Mouse (Mus musculus) adrenal gland, postnatal 10 days (tissue): ENCODE results near the gene Iah1. TPM values are rescaled to one million over a fixed set of nuclear protein-coding genes. Genes with fewer than 3 reads are reported as not detected.

Experiments used
- DNase-seq: peaks from one replicate; pipeline ENCODE4 v3.0.0; 2021; ENCODE audit warnings: mixed read lengths
- long read RNA-seq, 2 experiments: library from polyadenylated mRNA; stranded (forward); transcript quantifications; one replicate each; pipeline ENCODE4 v2.0.0; 2021
- total RNA-seq, 2 experiments: library from RNA; stranded (reverse); gene quantifications; 2 replicates each; pipeline ENCODE4 v1.2.3; 2021

Iah1 gene
- total RNA-seq, result 10 to 100 TPM; 73.4 to 86.9 TPM
- long read RNA-seq, experiment 1, transcript Iah1-201 (6 exons, 1,141 nt), result major isoform, 125 of 161 reads
- long read RNA-seq, experiment 1, partial matches to known transcripts, result 5 of 161 reads
- long read RNA-seq, experiment 1, other reads (novel, unspliced or antisense), result 28 of 161 reads
- long read RNA-seq, experiment 2, transcript Iah1-201 (6 exons, 1,141 nt), result major isoform, 66 of 77 reads
- long read RNA-seq, experiment 2, partial matches to known transcripts, result 1 of 77 reads
- long read RNA-seq, experiment 2, other reads (novel, unspliced or antisense), result 8 of 77 reads

DNA sequence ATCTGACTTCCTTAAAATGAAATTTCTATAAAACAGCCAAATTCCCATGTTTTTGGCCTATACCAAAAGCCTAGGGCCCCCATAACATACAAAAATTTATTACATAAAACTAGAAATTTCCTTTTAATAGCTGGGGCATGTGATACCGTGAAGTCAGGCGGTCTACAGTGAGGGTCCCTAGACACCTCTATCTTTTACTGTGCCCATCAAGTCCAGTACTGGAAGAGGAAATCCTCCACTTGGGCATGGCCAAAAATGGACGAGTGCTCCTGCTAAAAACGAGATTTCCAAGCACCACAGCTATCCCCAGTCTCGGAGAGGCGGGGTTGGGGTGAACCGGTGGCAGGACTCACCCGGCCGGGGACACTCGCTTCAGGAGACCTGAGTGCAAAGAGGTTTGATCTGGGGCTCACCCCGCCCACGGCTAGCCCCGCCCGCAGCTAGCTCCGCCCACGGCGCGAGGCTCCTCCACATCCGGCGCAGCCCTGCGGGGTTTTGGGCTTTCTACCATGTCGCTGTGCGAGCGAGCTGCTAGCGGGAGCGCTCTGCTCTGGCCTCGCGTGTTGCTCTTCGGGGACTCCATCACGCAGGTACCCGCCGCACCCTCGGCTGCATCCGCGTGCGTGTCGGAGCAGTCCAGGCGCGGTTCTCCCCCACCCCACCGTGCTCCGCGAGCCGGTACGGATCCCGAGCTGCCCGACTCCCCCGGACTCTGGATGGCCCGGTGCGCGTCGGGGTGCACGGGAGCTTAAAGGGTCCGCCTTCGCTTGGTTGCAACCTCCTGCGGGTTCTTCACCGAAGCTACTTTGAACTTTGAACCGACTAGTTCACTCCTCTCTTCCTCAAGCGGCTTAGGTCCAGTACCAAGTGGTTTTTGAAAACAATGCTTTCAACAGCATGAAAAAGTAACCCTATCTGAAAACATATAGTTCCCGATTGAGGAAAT is at the start of gene Iah1:
Iah1 (plus strand) TSS at position 467 of the 946 bp plus-strand sequence.
- DNase-seq, result peak; percentile 93

DNA sequence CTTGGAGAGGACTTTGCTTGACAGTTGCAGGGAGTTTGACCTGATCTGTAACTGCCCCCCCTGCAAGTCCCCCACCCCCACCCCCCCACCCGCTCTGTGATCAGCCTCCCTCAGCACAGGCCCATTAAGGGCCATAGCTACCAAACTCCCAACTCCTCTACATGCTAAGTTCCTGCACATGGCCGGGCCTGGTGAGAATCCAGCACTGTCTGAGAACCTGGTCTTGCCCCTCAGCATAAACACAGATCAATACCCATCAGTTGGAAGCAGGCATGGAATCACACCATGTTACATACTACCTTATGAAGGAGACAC is 49.4 kb upstream of the Iah1 start:
- no peak for DNase-seq

DNA sequence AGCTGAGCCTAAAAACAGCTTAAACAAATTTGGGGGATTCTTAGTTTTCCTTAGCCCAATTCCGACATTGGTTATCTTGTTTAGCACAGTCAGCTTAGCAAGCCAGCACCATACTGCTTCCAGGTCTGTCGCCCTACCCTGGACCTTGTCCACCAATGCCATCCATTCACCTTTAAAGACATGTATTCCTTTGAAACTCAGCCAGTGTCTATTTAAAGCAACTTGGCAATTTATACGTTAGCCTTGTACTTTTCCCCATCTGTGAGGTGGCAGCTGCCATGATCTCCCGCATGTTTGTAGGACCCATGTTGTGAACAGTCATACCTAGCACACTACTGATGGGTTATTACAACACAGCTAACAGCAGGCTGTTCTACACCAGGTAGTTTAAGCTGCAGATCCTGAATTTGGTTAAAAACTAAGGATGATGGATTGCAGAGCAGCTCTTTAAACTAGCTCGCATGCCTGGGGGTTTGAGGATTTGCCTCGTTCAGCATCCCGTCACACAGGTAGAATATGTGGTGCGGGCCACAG is 48.0 kb upstream of the Iah1 start:
- no peak for DNase-seq

DNA sequence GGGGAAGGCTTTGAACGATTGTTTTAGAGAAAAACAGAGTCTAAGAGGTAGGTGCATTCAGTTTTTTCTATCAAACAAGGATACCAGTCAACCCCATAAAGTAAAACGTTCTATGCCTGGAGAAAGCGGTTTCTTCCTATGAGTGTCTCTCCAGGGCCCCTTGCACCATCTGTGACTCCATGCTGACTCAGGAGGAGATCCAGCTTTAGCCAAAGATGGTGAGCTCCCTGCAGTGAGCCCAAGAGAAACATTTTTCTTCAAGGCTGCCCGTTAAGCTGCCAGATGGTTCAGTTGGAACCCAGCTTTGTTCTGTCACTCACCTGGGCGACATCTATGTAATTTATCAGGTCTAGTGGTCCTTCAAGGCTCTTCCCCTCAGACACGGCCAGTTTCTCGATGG is 41.7 kb upstream of the Iah1 start:
- no peak for DNase-seq

DNA sequence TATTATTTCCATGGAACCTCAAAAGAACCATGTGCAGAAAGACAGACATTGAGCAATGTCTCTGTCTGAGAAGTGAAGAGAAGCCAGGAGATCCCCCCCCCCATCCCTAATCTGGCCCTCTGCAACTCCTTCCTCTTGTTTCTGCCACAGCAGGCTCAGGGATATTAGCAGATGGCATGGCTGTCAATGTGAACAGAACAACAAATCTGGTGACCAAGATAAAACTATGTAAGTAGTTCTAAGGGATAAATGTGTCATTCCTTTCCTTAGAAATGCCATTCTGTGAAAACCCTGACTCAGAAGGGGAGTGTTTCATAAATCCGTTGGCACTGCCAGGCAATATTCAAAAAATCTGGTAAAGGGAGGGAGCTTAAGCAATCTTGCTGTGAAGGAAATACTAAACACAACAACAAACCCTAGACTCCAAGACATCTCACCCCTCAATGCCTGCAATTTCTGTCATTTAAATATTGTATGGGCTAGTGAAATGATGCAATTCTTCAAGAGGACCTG is 38.8 kb upstream of the Iah1 start:
- no peak for DNase-seq

DNA sequence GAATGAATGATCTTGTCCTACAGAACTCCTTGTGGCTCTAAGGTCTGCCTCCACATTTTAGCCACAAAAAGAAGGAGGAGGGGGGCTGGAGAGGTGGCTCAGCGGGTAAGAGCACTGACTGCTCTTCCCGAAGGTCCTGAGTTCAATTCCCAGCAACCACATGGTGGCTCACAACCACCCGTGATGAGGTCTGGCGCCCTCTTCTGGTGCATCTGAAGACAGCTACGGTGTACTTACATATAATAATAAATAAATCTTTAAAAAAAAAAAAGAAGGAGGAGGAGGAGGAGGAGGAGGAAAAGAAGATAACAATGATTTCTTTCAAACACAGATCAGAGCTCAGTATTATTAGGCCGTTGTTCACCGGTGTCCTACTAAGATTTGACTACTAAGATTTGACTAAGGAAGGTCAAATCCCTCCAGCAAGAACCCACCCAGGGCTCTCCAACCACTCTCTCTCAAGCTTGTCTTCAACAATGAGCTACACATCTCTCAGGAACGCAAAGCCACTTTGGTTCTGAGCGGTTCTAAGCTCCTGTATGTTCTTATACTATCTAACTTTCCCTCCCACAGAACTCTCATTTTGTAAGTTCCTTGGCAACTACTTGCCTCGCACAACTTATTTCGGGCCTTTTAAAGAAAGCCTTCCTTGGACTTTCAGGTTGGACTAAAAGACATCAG is 31.3 kb upstream of the Iah1 start, which contains the start of gene Cpsf3:
Cpsf3 (plus strand) TSS at position 631 of the 681 bp plus-strand sequence.
- DNase-seq, result no peak

DNA sequence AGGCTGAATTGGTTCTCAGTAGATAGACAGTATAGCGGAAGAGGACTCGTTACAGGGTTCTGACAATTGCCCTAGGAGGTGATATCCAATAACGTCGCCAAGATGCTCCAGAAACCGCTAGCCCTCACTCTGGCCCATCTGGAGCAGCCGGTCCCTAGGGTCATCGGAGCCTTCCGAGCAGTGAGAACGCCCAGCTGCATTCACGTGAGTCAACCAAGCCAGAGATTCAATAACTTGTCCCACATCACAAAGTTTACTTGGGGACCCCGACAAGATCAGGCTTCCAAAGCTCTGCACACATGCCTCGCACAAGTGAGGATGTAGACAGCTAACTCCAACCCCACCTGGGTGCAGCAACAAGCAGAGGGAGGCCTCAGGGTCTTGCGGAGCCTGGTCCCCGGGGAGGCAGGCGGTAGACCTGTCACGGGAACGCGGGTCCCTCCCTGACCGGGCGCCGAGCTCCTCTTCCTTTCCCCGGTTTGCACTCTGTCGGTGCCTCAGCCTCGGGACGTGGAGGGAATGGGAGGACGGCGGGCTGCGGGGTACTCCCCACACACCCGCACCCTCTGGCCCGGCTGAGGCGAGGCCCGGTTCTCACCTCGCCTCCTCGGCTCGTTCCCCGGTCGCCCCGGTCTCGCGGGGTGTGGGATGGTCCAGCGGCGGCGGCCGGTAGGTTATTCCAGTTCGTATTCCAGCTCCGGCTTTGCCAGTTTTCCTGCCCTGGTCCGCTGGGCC is 30.5 kb upstream of the Iah1 start:
- no peak for DNase-seq

DNA sequence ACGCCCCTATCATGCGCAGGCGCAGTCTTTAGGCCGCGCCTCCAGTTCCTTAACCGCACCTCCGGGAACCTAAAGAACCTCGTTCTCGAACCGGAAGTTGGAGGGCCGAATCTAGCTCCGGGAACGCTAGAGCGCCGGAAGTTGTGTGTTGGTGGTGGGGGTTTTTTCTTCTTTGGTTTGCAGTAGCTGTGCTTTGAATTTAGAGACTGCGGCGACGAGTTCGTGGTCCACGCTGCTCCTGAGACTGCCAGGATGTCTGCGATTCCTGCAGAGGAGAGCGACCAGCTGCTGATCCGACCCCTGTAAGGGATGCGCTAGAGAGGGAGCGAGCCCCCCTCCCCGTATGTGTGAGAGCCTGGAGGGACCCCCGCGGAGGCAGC is 30.0 kb upstream of the Iah1 start, which contains the start of gene Itgb1bp1:
Itgb1bp1 (minus strand) TSS at position 42 of the 380 bp plus-strand sequence.
- DNase-seq, result peak; percentile 100

DNA sequence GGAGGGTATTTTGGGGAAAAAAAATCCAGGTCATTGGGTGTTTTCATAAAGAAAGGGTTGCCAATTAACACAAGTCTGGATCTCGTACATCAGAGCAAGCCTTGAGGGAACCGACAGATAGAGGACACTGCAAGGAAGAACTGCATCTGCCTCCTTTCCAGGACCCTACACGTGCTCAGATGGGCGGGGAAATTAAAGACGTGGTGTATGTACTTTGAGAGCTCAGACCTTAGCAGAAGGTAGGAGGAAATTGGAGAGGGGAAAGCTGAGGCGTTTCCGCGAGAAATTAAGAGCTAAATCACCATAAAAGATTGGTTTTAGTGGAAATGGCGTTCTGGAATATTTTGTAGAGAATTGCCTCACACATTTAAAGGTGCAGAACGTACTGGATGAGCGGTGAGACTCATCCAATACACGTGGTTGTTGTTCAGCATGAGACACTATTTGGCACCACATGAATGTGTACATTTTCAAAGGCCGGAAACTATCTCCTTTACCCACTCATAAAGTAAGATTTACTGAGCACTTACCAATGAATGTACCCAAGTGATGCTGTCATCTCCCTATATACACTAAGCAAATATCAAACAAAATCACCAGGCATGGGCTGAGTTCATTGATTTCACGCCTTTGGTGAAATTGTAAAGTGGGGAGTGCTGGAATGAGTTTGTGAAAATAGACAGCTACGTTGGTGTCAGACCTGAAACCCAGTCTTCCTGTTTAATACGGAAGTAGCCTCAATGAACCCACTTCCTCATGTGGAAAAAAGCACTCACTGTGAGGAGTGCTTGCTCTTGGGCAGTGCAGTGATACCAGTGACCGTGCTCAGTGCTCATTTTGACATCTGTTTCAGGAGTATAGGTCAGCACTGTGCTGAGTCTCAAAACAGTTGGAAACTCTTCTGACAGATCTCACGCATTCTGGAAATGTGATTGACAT is 29.2 kb upstream of the Iah1 start:
- no peak for DNase-seq

DNA sequence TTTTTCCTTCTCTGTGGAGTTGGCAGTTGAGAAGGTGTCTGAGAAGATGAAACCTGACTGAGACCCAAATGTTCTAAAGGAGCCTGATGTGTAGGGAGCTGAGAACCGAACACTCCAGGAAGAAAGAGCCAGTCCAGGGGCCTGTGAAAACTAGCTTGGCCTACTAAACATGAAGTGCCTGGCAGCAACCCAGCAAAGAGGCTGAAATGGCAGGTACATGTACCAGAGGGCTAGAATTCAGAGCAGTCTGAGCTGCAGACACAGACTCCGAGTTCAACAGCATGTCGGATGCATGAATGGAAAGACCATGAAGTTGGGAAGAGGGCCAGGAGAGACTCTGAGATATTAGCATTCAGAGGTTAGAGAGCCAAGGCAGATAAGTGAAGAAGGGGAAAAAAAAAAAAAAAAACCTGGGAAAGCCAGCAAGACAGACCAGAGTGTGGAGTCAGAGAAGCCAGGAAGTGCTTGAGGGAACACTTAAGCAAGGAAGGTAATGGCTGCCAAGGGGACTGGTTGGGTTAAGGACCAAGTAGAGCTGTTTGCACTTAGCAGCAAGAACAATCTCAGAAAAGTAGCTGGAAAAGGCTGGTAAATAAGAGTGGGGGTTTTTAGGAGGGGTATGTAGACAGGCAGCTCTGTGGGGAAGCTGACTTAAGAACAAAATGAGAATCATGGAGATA is 27.3 kb upstream of the Iah1 start:
- DNase-seq, result no peak

DNA sequence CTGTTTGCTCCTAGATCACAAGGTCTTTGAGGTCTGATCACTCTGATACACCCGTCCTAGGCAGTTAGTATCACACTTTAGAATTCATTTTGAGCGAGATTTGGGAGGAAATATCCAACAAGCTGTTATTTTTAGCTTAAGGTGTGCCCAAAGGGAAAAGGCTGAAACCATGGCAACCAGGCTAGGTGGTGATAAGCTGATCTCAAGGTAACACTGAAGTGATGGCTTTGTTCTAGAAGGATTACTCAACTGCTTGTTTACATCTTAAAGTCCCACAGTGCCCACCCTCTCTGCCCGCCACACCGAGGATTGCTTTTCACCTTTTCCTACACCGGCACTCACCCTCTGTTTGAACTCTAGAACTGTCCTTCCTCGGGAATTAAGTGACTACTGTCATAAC is 26.5 kb upstream of the Iah1 start:
- no peak for DNase-seq

DNA sequence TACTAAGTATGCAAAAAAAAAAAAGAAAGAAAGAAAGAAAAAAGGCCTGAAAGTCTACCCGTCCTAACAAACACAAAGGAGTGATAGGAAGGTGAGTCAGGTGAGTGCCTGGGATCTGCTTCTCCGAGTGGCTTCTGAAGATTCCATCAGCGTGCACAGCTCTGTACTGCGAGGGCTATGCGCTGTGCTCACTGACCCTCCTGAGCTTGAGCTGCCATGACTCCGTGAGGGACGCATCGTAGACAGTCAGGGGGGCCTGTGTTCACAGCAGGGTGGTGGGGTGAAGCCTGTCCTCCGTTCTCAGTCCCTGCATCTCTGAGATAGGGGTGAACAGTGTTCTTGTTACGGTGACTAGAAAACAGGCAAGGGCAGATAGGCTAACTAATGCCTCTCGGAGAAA is 17.3 kb upstream of the Iah1 start:
- DNase-seq, result no peak

DNA sequence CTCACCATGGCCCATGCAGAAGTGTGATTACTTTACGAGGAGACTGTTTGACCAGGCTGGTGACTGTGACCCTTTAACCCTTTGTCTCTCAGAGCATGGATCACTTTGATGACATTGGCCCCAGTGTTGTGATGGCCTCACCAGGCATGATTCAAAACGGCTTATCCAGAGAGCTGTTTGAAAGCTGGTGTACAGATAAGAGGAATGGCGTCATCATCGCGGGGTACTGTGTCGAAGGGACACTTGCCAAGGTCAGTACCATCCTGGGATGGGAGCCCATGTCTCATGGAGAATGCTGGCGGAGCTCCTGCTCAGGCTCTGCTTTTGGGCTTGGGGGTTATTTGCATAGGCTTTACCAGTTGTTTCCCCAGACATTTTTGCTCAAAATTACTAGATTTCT is 14.9 kb upstream of the Iah1 start:
- peak; percentile 76 for DNase-seq

DNA sequence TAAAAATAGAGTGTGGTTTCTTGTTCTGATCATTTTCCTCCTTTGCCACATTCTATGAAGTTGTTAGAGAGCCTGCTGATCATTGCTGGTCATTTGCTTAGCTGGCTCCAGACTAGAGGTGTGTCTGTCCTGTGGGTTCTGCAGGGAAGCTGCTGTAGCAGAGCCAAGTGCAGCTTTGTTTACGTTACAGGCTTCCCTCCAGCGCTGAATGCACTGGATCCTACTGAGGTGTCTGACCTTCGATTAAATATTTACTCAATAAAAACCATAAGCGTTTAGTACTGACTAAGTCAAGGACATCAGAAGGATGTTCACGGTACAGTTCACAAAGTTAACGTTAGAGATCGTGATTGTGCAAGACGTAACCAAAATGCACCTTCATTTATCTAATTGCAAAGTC is 14.3 kb upstream of the Iah1 start:
- DNase-seq, result no peak

DNA sequence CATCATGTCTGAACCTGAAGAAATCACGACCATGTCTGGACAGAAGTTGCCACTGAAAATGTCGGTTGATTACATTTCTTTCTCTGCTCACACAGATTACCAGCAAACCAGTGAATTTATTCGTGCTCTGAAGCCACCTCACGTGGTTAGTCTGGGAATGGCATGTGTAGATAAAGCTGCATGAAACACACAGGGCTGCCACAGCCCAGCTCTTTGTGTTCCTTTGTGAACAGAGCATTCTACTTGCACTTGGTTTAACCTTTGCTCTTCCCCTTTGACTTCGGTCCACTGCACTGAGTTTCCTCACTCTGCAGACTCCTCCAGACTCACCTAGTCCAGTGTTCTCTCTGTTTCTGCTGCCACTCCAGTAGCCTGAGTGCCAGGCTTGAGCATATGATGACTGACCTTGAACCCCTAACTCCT is 13.8 kb upstream of the Iah1 start:
- no peak for DNase-seq

DNA sequence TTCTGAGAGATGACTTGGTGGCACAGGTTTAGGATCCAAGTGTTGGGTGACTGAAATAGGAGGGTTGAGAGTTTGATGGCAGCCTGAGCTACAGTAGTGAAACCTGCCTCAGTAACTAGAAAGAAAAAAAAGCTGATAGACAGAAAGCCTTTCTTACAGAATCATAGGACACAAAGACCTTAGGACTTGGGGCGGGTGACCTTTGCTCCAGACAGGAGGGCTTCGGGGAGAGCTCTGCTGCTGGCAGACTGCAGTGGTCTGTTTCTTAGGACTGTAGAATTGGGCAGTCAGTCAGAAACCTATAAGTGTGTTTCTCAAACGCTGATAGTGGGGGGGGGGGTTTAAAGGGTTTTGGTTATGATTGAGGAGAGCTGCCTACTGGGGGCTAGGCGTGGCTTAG is 10.4 kb upstream of the Iah1 start:
- peak; percentile 27 for DNase-seq

DNA sequence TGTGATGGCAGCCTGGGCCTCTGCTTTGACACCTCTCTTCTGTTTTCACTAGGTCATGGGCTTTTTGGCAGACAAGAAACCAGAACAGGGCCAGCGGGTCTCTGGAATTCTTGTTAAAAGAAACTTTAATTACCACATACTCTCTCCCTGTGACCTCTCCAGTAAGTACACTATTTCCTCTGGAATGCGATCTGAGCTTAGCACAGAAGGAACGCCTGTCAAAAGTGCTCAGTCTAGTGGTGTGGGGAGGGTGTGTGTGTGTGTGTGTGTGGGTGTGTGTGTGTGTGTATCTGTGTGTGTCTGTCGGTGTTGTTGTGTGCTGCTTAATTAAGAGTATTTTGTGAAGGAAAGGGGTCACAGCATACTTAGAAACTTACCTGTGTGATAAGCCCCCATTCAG is 9.5 kb upstream of the Iah1 start:
- DNase-seq, result no peak

DNA sequence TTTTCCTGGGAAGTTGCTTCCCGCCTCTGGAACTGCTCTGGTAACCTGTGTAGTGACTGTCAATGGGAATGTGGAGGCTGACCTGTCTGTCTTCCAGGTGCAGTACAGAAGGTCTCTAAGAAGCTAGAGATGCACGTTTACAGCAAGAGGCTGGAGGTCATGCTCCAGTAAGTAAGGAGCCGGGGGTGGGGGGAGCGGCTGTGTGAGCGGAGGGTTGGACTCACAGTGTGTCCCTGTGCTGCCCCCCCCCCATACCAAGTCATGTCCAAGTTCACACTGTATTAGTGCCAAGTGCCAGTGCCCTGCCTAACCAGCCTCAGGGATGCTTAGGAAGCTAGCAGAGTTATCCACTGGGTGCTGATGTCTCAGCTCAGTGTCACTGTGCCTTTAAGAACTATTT is 4.0 kb upstream of the Iah1 start:
- DNase-seq, result no peak

DNA sequence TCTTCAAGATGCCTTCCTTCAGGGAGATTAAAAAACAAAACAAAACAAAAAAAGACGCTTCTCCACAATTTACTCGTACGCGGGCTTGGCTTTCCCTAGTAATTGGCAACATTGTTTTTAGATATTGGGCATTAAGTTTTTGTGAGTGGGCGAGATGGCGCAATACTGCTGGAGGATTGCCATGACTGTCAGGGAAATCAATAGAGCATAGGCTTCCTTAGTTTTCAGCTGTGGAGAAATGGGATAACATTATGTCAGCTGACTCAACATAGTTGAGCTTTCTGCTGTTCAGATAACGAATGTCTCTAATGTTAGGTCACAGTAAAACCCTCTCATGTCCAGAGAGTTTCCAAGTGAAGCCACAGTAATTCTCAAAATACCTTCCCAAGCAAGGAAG is 678 bp downstream of the Iah1 start:
- DNase-seq, result peak; percentile 67
